Mouse (Mus musculus): Measurements from ENCODE around the gene Apbb1ip. TPM values are rescaled to one million over a fixed set of nuclear protein-coding genes. Genes with fewer than 3 reads are reported as not detected.

Gene Apbb1ip
- polyA plus RNA-seq, 1 experiment from 2014 or later: 3.1 TPM

DNA sequence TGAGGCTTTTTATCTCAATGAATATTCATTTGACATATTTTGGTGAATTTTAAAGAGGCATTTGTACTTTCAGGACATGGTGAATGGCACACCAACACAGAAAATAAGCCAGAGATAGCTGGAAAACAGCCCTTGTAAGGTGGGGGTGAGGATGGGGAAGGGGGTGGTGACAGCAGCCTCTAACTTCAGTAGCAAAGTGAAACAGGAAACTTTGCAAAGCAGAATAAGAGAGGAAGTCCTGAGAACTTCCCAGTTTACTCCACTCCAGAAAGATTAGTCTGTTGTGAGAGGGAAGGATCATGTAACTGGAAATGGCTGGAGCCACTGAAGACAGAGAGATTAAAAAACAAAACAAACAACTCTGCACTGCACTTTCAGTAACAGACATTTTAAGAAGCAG is 26.0 kb upstream of the Apbb1ip start:
- no peak for ATAC-seq (ENCODE audit: low read depth)
- Histone ChIP-seq H3K4me2 (ENCODE audit: low read depth, low read length) (no peak overlapping the region), H3K9ac (ENCODE audit: low read depth, low read length) (no peak overlapping the region), H3K4me1 (ENCODE audit: control insufficient read depth, insufficient read depth, low read length) (no peaks in the 10 kb centered on the region), H3K27ac (replicated peaks; ENCODE audit: low read depth, low read length) (no peak overlapping the region), H3K36me3 (ENCODE audit: control insufficient read depth, insufficient read depth, low read length) (no peaks in the 10 kb centered on the region), H3K9me3 (ENCODE audit: control insufficient read depth, low read length) (no peaks in the 10 kb centered on the region), H3K4me3 (ENCODE audit: low read depth, low read length) (no peak overlapping the region), H3K27me3 (replicated peaks; ENCODE audit: control insufficient read depth, insufficient read depth, low read length) (no peaks in the 10 kb centered on the region)
- DNase-seq (ENCODE audit: low spot score): no peak

DNA sequence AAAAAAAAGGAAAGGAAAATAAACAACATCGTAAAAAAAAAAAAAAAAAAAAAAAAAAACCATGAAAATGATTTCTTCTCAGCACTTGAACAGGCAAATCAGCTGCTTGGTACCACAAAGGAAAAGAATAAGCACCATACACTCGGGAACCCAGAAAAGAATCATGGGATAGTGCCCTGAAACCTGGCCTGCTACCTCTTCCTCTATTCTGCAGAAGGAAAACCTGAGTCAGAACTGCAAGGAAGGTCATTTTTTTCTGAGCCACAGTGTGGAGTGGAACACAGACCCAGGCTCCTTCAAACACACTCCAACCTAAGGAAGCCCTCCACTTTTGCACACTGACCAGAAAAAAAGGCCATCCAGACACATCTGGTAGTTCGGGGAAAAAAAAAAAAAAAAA is 24.1 kb upstream of the Apbb1ip start:
- WGBS: 75% methylated on average over 3 of the region's 3 CpGs
- no peaks in the 10 kb centered on the region for H3K36me3 ChIP-seq (ENCODE audit: control insufficient read depth, insufficient read depth, low read length)

DNA sequence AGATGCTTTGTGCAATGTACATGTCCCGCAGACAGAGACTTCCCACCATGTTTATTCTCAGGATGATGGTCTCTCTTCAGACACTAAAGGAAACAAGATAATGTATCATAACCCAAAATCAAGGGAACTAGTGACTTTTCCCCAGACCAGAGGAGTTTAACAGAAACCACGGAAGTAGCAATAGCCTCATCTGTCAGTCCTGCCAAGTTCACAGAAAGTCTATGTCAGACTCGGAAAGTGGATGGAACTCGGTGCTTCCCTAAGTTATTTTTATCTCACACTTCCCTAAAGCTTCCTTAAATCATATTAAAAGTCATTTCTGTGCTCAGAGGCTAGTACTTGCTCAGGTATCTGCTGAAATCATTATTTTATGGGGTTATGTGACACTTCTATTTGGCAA is 21.4 kb upstream of the Apbb1ip start:
- no peak for DNase-seq (ENCODE audit: low spot score)
- no peak overlapping the region for H3K4me2 ChIP-seq (ENCODE audit: low read depth, low read length)
- H3K27ac ChIP-seq (replicated peaks; ENCODE audit: low read depth, low read length): no peak overlapping the region
- no peak overlapping the region for H3K9ac ChIP-seq (ENCODE audit: low read depth, low read length)
- no peaks in the 10 kb centered on the region for H3K4me1 ChIP-seq (ENCODE audit: control insufficient read depth, insufficient read depth, low read length)
- H3K36me3 ChIP-seq (ENCODE audit: control insufficient read depth, insufficient read depth, low read length): no peaks in the 10 kb centered on the region
- H3K27me3 ChIP-seq (replicated peaks; ENCODE audit: control insufficient read depth, insufficient read depth, low read length): no peaks in the 10 kb centered on the region
- WGBS: 79% methylated on average over 4 of the region's 4 CpGs
- no peak for ATAC-seq (ENCODE audit: low read depth)
- H3K9me3 ChIP-seq (ENCODE audit: control insufficient read depth, low read length): no peaks in the 10 kb centered on the region
- H3K4me3 ChIP-seq (ENCODE audit: low read depth, low read length): no peak overlapping the region

More for the DNA sequence above, 24.1 kb upstream of the Apbb1ip start:
- ATAC-seq (ENCODE audit: low read depth) (no peak), DNase-seq (ENCODE audit: low spot score) (no peak)
- no peak overlapping the region for H3K4me3 ChIP-seq (ENCODE audit: low read depth, low read length)
- H3K27ac ChIP-seq (replicated peaks; ENCODE audit: low read depth, low read length): no peak overlapping the region
- H3K4me2 ChIP-seq (ENCODE audit: low read depth, low read length): no peak overlapping the region
- H3K9ac ChIP-seq (ENCODE audit: low read depth, low read length): no peak overlapping the region
- no peaks in the 10 kb centered on the region for H3K4me1 ChIP-seq (ENCODE audit: control insufficient read depth, insufficient read depth, low read length)
- no peaks in the 10 kb centered on the region for H3K27me3 ChIP-seq (replicated peaks; ENCODE audit: control insufficient read depth, insufficient read depth, low read length)
- H3K9me3 ChIP-seq (ENCODE audit: control insufficient read depth, low read length): no peaks in the 10 kb centered on the region

DNA sequence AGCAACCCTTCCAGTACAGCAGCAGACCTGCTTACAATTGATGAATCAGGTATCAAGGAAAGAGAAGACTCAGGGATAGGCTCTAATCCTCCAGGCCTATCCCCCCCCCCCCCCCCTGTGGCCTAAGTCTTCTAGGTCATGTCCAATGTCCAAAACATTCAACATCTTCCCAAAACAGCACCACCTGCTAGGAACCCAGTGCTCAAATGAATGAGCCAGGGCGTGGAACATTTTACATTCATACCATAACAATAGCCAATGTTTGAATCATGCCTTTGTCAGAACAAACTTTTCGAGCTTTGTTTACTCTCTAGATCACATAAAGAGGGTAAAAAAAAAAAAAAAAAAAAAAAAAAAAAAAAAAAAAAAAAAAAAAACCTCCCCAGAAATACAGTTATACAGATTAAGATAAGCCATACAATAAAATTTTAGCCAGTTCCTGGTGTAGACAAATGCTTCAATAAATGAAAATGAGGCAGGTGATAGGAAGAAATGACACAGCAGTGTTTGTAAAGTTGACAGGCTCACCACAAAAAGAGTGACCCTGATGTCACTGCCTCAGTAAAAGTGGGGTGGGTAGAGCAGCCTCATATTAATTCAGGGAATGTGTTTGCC is 20.3 kb upstream of the Apbb1ip start:
- no peaks in the 10 kb centered on the region for H3K9me3 ChIP-seq (ENCODE audit: control insufficient read depth, low read length)
- H3K4me3 ChIP-seq (ENCODE audit: low read depth, low read length): no peak overlapping the region
- no peaks in the 10 kb centered on the region for H3K4me1 ChIP-seq (ENCODE audit: control insufficient read depth, insufficient read depth, low read length)
- H3K27me3 ChIP-seq (replicated peaks; ENCODE audit: control insufficient read depth, insufficient read depth, low read length): no peaks in the 10 kb centered on the region
- no peak for ATAC-seq (ENCODE audit: low read depth)
- WGBS: 75% methylated on average over 2 of the region's 2 CpGs
- no peak overlapping the region for H3K27ac ChIP-seq (replicated peaks; ENCODE audit: low read depth, low read length)
- DNase-seq (ENCODE audit: low spot score): no peak
- H3K36me3 ChIP-seq (ENCODE audit: control insufficient read depth, insufficient read depth, low read length): no peaks in the 10 kb centered on the region
- no peak overlapping the region for H3K9ac ChIP-seq (ENCODE audit: low read depth, low read length)
- no peak overlapping the region for H3K4me2 ChIP-seq (ENCODE audit: low read depth, low read length)

DNA sequence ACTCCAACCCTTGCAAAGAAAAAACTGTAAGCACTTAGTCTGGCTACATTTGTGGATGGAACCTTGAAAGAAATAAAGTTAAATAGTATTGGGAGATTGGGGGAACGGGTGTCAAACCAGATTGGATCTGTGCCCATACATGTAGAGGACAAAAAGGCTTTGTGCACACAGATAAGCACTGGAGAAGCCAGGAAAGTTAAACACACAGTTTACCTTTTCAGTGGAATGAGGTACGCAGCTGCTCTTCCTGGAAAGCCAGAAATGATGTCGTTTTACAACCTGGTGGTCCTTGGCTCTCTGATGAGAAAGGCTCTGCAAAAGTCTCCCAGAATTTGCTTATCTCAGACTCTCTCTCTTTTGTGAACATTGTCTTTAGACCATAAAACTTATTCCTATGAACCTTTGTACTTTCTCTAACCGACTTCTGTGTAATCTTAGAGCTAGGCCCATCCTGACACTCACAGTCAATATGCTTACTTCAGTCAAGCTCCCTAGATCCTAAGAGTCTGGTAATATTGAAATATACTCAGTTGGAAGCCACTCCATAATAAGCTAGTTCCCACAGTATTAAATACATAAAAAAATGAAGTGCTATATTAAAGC is 19.6 kb upstream of the Apbb1ip start:
- Histone ChIP-seq H3K27me3 (replicated peaks; ENCODE audit: control insufficient read depth, insufficient read depth, low read length) (no peaks in the 10 kb centered on the region), H3K4me3 (ENCODE audit: low read depth, low read length) (no peak overlapping the region), H3K4me2 (ENCODE audit: low read depth, low read length) (no peak overlapping the region), H3K4me1 (ENCODE audit: control insufficient read depth, insufficient read depth, low read length) (no peaks in the 10 kb centered on the region), H3K36me3 (ENCODE audit: control insufficient read depth, insufficient read depth, low read length) (no peaks in the 10 kb centered on the region), H3K9me3 (ENCODE audit: control insufficient read depth, low read length) (no peaks in the 10 kb centered on the region), H3K9ac (ENCODE audit: low read depth, low read length) (no peak overlapping the region), H3K27ac (replicated peaks; ENCODE audit: low read depth, low read length) (no peak overlapping the region)
- WGBS: 66% methylated on average over 4 of the region's 4 CpGs
- no peak for ATAC-seq (ENCODE audit: low read depth)
- no peak for DNase-seq (ENCODE audit: low spot score)

DNA sequence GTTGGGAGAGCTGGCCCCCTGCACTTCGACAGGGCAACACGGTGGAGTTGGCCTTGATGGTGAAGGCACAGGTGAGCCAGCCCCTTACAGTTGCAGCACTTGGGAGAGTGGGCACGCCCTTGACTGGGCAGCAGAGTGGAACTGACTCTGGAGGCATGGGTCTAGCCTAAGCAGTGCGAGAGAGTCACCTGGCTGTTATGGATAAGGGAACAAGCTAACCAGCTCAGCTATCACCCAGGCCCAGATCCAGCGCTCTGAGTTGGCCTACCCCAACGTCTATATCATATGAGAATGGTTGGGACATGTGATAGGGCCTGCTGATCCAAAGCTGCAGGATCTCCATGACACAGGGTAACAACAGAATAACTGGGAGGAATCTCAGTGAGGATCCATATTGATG is 18.3 kb upstream of the Apbb1ip start:
- no peaks in the 10 kb centered on the region for H3K4me1 ChIP-seq (ENCODE audit: control insufficient read depth, insufficient read depth, low read length)
- no peak for ATAC-seq (ENCODE audit: low read depth)
- 83% methylated on average over 6 of the region's 6 CpGs for WGBS

DNA sequence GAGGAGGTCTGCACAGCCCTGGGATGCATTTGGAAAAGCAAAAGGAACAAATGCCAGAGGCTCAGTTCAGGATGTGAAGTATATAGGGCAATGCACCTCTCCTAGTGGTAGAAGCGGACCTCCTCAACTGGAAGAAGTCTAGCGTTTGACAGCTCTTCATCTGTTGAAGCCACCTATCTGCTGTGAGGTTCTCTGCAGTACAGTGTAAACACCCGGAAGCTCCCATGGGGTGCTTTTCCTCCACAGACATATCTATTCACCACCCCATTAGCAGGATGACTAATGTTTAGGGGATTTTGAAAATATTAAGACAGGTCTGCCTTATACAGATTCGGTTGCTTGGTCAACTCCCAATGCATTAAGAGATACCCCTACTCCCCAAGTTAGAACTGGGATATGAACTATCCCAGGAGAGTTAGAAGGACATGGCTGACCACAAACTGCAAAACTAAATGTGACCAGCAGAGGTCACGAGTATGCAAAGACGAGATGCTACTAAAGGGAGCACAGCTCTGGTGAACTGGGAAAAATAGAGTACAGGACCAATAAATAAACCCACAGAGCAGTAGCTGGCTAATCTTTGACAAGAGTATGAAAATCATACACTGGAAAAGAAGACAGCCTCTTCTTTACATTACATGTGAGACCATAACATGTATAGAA is 15.5 kb upstream of the Apbb1ip start:
- Histone ChIP-seq H3K9ac (ENCODE audit: low read depth, low read length) (no peak overlapping the region), H3K27me3 (replicated peaks; ENCODE audit: control insufficient read depth, insufficient read depth, low read length) (no peaks in the 10 kb centered on the region), H3K27ac (replicated peaks; ENCODE audit: low read depth, low read length) (no peak overlapping the region), H3K4me1 (ENCODE audit: control insufficient read depth, insufficient read depth, low read length) (no peaks in the 10 kb centered on the region), H3K4me3 (ENCODE audit: low read depth, low read length) (no peak overlapping the region), H3K36me3 (ENCODE audit: control insufficient read depth, insufficient read depth, low read length) (no peaks in the 10 kb centered on the region), H3K4me2 (ENCODE audit: low read depth, low read length) (no peak overlapping the region), H3K9me3 (ENCODE audit: control insufficient read depth, low read length) (no peaks in the 10 kb centered on the region)
- WGBS: 40% methylated on average over 6 of the region's 6 CpGs
- DNase-seq (ENCODE audit: low spot score) (no peak), ATAC-seq (ENCODE audit: low read depth) (peak; percentile 62; the same call in 1 of the 2 replicates)

More for the DNA sequence above, 18.3 kb upstream of the Apbb1ip start:
- Histone ChIP-seq H3K36me3 (ENCODE audit: control insufficient read depth, insufficient read depth, low read length) (no peaks in the 10 kb centered on the region), H3K9ac (ENCODE audit: low read depth, low read length) (no peak overlapping the region), H3K4me2 (ENCODE audit: low read depth, low read length) (no peak overlapping the region), H3K27ac (replicated peaks; ENCODE audit: low read depth, low read length) (no peak overlapping the region), H3K4me3 (ENCODE audit: low read depth, low read length) (no peak overlapping the region), H3K9me3 (ENCODE audit: control insufficient read depth, low read length) (no peaks in the 10 kb centered on the region), H3K27me3 (replicated peaks; ENCODE audit: control insufficient read depth, insufficient read depth, low read length) (no peaks in the 10 kb centered on the region)
- no peak for DNase-seq (ENCODE audit: low spot score)

DNA sequence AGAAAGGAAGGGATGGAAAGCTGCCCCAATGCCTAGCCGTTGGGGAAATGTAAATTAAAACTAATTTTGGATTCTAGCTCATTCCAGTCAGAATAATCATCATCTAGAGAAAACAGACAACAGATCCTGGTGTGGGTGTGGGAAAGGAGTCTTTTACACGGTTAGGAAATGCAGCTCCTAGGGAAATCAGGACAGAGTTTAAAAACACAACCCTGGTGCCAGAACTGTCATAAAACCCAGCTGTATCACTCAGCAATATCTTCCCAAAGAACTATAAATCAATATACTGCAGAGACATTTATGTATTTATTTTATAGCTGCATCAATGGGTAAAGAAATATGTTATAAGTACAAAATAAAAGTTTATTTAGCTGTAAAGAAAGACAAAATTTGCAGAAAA is 13.4 kb upstream of the Apbb1ip start:
- DNase-seq (ENCODE audit: low spot score) (no peak), ATAC-seq (ENCODE audit: low read depth) (no peak)
- Histone ChIP-seq H3K4me3 (ENCODE audit: low read depth, low read length) (no peak overlapping the region), H3K9ac (ENCODE audit: low read depth, low read length) (no peak overlapping the region), H3K4me2 (ENCODE audit: low read depth, low read length) (no peak overlapping the region), H3K27ac (replicated peaks; ENCODE audit: low read depth, low read length) (no peak overlapping the region), H3K36me3 (ENCODE audit: control insufficient read depth, insufficient read depth, low read length) (no peaks in the 10 kb centered on the region), H3K9me3 (ENCODE audit: control insufficient read depth, low read length) (no peaks in the 10 kb centered on the region), H3K4me1 (ENCODE audit: control insufficient read depth, insufficient read depth, low read length) (no peaks in the 10 kb centered on the region), H3K27me3 (replicated peaks; ENCODE audit: control insufficient read depth, insufficient read depth, low read length) (no peaks in the 10 kb centered on the region)
- WGBS: 43% methylated on average over 2 of the region's 2 CpGs

DNA sequence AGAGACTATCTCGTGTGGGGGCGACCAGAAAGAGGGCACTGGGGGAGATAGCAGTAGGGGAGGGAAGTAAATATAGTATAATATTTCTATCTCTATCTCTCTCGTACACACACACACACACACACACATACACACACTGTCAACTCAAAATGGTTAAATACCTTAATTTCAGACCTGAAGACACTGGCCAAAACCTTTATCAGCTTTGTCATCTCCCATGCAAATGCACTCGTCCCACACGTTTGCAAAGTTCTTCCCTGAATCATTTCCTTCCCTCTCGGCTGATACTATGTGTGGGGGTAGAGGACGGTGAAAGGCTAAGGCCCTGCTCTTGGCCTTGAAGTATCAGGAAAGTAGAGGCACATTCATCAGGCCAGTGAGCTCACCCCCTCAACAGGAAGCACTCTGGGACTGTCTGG is 12.8 kb upstream of the Apbb1ip start:
- H3K4me2 ChIP-seq (ENCODE audit: low read depth, low read length): no peak overlapping the region
- ATAC-seq (ENCODE audit: low read depth): no peak
- H3K27ac ChIP-seq (replicated peaks; ENCODE audit: low read depth, low read length): no peak overlapping the region
- no peak overlapping the region for H3K4me3 ChIP-seq (ENCODE audit: low read depth, low read length)
- no peaks in the 10 kb centered on the region for H3K27me3 ChIP-seq (replicated peaks; ENCODE audit: control insufficient read depth, insufficient read depth, low read length)
- WGBS: 73% methylated on average over 7 of the region's 7 CpGs
- no peak overlapping the region for H3K9ac ChIP-seq (ENCODE audit: low read depth, low read length)
- no peaks in the 10 kb centered on the region for H3K4me1 ChIP-seq (ENCODE audit: control insufficient read depth, insufficient read depth, low read length)
- DNase-seq (ENCODE audit: low spot score): no peak
- no peaks in the 10 kb centered on the region for H3K36me3 ChIP-seq (ENCODE audit: control insufficient read depth, insufficient read depth, low read length)
- H3K9me3 ChIP-seq (ENCODE audit: control insufficient read depth, low read length): no peaks in the 10 kb centered on the region
